Mouse (Mus musculus) bone marrow, adult 2 months (tissue): ENCODE data around the gene Dennd5b.

Experiments
- CTCF ChIP-seq: fragments of 200-500 bp; IDR thresholded peaks from 2 replicates; pipeline ENCODE4 v1.5.1; 2011; ENCODE audit warnings: low read length, control low read depth; ENCODE audit not compliant: control insufficient read depth, insufficient read depth
- POLR2A ChIP-seq: fragments of 200-500 bp; IDR thresholded peaks from 2 replicates; pipeline ENCODE4 v1.6.1; 2011; ENCODE audit warnings: low read depth, mild to moderate bottlenecking, control low read depth, low read length, borderline replicate concordance; ENCODE audit not compliant: control insufficient read depth

- no peak for TF ChIP-seq POLR2A
- TF ChIP-seq CTCF = no peak
Observed at GRCm38 (mm10) chr6:149100174-149101075, 1.1 kb downstream of the Dennd5b start.
